Mouse (Mus musculus) hindbrain, embryonic 15.5 days (tissue): ENCODE results near the gene Slc9a2. TPM values are rescaled to one million over a fixed set of nuclear protein-coding genes. Genes with fewer than 3 reads are reported as not detected.
"Not testable (repeated sequence)": the region's sequence is repeated elsewhere in the genome, so short reads cannot be mapped to it uniquely, and the experiment has no call there.

ENCODE experiments used
- ATAC-seq: fragments of 200-750 bp; cut with Nextera tagmentation; 2 replicates; pipeline ENCODE4 v1.8.0; 2017; ENCODE audit warnings: low read depth, moderate number of reproducible peaks, moderate TSS enrichment; ENCODE audit not compliant: low FRiP score
- H3K27ac ChIP-seq: fragments of 300-500 bp; sonication (generic); replicated peaks from 2 replicates; pipeline ENCODE4 v1.5.1; 2015; ENCODE audit warnings: mild to moderate bottlenecking, inconsistent platforms
- H3K27me3 ChIP-seq: fragments of 300-500 bp; sonication (generic); 2 replicates; pipeline ENCODE4 v1.6.1; 2015; ENCODE audit warnings: control low read depth, inconsistent platforms
- H3K36me3 ChIP-seq: fragments of 300-500 bp; sonication (generic); 2 replicates; pipeline ENCODE4 v1.6.1; 2015; ENCODE audit warnings: control low read depth, inconsistent platforms
- H3K4me1 ChIP-seq: fragments of 300-500 bp; sonication (generic); replicated peaks from 2 replicates; pipeline ENCODE4 v1.6.1; 2015; ENCODE audit warnings: control low read depth, inconsistent platforms
- H3K4me2 ChIP-seq: fragments of 300-500 bp; sonication (generic); 2 replicates; pipeline ENCODE4 v1.6.1; 2015; ENCODE audit warnings: moderate library complexity, mild to moderate bottlenecking, inconsistent platforms
- H3K4me3 ChIP-seq: fragments of 300-500 bp; sonication (generic); 2 replicates; pipeline ENCODE4 v1.5.1; 2015; ENCODE audit warnings: mild to moderate bottlenecking, inconsistent platforms
- H3K9ac ChIP-seq: fragments of 300-500 bp; sonication (generic); 2 replicates; pipeline ENCODE4 v1.6.1; 2015; ENCODE audit warnings: inconsistent platforms
- H3K9me3 ChIP-seq: fragments of 300-500 bp; sonication (generic); 2 replicates; pipeline ENCODE4 v1.6.1; 2016; ENCODE audit warnings: control low read depth, inconsistent platforms
- WGBS: fragments of 180-500 bp; shearing (Covaris S2); methylation state at CpG from one replicate; pipeline ENCODE4 v1.1.7; 2015; 5-methylcytosine and 5-hydroxymethylcytosine counted together
- polyA plus RNA-seq: library from polyadenylated mRNA; unstranded; fragments of >200 nt; fragmentation: Nextera tagmentation; extraction: Ambion mirVana; gene quantifications from 2 replicates; pipeline ENCODE4 v1.2.1, GENCODE M21; 2015

Slc9a2 gene
- polyA plus RNA-seq, 1 experiment from 2014 or later = 0.39 TPM

DNA sequence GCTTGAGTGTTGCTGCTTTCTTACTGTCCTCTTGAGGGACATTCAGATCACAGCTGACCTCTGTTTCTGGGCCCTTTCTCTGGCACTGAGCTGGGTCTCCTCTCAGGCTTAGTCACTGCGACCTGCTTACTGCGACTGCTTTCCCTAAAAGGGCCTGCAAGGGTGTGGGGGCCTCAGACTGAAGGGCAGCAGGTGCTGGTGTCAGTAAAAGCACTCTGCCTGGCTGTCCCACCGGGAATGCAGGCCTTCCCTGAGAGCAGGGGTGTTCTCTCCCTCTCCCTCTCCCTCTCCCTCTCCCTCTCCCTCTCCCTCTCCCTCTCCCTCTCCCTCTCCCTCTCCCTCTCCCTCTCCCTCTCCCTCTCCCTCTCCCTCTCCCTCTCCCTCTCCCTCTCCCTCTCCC lies 12.9 kb upstream of the Slc9a2 start:
- not testable (repeated sequence) for ATAC-seq, H3K9me3 ChIP-seq, H3K27ac ChIP-seq, H3K9ac ChIP-seq, H3K4me2 ChIP-seq, H3K4me1 ChIP-seq, H3K27me3 ChIP-seq, H3K36me3 ChIP-seq, H3K4me3 ChIP-seq
- WGBS = 21% methylated on average over 3 of the region's 3 CpGs

DNA sequence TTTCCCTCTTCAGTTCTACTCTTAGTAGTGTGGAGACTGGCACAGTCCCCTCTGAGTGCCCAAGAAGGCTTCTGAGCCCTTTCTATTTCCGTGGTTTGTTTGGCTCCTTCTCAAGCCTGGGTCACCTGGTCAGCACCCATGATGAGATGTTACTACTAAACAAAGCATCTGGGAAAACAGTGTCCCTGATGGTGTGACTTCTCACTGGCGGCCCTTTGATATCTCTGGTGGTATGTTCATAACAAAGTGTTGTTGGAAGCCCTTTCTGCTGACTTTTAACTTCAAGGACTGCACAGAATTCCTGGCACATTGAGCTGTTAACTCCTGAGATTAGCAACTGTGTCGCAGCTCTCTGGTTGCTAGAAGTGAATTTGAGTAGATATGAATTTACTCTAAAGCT lies 10.3 kb upstream of the Slc9a2 start:
- Histone ChIP-seq H3K36me3 (no peaks in the 10 kb centered on the region), H3K4me2 (no peak overlapping the region), H3K4me1 (no peaks in the 10 kb centered on the region), H3K9ac (no peak overlapping the region), H3K4me3 (no peak overlapping the region), H3K27me3 (no peaks in the 10 kb centered on the region), H3K27ac (no peak overlapping the region), H3K9me3 (no peaks in the 10 kb centered on the region)
- WGBS = 87% methylated on average over 3 of the region's 3 CpGs
- ATAC-seq = no peak

DNA sequence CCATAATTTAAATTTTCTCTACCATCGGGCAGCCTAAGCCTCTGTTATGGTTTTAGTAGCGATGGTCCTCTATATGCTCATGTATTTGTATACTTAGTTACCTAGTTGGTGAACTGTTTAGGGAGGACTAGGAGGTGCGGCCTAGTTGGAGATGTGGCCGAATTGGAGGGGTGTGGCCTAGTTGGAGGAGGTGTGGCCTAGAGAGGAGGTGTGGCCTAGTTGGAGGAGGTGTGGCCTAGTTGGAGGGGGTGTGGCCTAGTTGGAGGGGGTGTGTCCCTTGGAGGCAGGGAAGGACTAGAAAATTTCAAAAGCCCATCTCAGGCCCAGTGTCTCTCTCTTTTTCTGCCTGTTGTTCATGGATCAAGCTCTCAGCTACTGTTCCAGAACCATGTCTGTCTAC lies 8.9 kb upstream of the Slc9a2 start:
- 96% methylated on average over 4 of the region's 4 CpGs for WGBS
- no peaks in the 10 kb centered on the region for H3K36me3 ChIP-seq

DNA sequence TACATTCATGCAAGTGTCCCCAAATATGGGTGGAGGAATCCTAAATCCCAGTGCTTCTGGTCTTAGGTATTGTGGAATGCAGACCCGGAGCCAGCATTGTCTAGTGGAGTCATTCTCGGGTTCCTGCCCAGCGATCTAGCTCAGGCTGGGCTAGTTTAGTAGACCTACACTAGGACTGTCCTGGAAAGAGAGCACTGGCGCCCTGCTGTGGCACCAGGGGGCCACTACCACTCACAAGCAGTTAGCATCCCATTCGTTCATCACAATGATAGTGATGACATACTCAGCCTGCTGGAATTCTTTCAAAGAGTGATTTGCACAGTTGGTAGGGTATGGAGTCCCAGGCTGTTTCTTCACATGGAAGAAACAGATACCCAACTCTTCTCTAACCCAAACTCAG lies 3.1 kb upstream of the Slc9a2 start:
- Histone ChIP-seq H3K27ac (no peak overlapping the region), H3K4me3 (no peak overlapping the region), H3K36me3 (no peaks in the 10 kb centered on the region), H3K9me3 (no peaks in the 10 kb centered on the region), H3K4me2 (no peak overlapping the region), H3K27me3 (peaks cover 28% of the 10 kb centered on the region), H3K4me1 (peaks cover 21% of the 10 kb centered on the region), H3K9ac (no peak overlapping the region)
- WGBS = 49% methylated on average over 5 of the region's 5 CpGs
- no peak for ATAC-seq

More for the DNA sequence above, 8.9 kb upstream of the Slc9a2 start:
- no peak overlapping the region for H3K4me3 ChIP-seq
- H3K4me1 ChIP-seq = no peaks in the 10 kb centered on the region
- H3K27ac ChIP-seq = no peak overlapping the region
- no peak overlapping the region for H3K4me2 ChIP-seq
- H3K27me3 ChIP-seq = no peaks in the 10 kb centered on the region
- no peak for ATAC-seq
- H3K9me3 ChIP-seq = no peaks in the 10 kb centered on the region
- no peak overlapping the region for H3K9ac ChIP-seq

DNA sequence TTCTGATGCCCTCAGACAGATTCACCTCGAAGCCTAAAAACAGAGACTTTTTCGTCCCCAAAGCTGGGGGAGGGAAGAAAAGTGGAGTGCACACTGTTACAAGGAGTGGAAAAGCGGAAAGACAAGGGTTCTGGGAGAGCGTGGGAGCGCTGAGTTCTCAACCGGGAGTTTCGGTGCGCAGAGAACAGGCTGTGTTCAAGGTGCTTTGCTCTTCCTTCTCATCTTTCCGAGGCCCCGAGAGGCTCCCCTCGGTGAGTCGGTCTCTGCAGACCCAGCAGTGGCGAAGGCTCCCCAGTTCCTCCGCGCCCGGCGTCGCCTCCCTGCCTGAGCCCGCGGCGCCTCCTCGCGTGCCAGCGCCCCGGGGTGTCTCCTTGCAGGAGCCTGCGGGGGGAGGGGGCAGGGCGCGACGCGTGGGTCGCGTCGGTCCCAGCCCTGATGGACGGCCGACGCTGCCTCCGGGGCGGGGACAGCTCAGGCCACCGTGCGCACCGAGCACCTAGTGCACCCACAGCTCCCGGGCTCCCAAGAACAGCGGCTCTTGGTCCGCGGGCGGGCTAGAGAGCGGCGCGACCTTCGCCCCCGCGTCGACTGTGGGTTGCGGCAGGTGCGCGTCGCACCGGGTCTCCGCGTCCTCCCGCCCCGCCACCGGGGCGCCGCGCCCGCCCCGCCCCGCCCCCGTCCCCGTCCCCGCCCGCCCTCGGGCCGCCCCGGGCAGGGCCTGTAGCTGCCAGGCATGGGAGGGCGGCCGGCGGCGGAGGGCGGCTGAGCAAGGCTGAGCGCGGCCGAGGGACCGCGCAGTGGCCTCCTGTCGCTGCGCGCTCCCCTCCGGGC lies 709 bp downstream of the Slc9a2 start:
- peaks cover 52% of the 10 kb centered on the region for H3K27me3 ChIP-seq
- H3K36me3 ChIP-seq = no peaks in the 10 kb centered on the region
- peak overlapping the region; percentile 45 for H3K9ac ChIP-seq
- H3K4me3 ChIP-seq = peak overlapping the region; percentile 57
- under 1% methylated on average over 67 of the region's 90 CpGs for WGBS
- H3K27ac ChIP-seq = no peak overlapping the region
- H3K4me1 ChIP-seq = peaks cover 21% of the 10 kb centered on the region
- peak overlapping the region; percentile 99 for H3K4me2 ChIP-seq
- ATAC-seq = peak; percentile 74
- H3K9me3 ChIP-seq = no peaks in the 10 kb centered on the region

DNA sequence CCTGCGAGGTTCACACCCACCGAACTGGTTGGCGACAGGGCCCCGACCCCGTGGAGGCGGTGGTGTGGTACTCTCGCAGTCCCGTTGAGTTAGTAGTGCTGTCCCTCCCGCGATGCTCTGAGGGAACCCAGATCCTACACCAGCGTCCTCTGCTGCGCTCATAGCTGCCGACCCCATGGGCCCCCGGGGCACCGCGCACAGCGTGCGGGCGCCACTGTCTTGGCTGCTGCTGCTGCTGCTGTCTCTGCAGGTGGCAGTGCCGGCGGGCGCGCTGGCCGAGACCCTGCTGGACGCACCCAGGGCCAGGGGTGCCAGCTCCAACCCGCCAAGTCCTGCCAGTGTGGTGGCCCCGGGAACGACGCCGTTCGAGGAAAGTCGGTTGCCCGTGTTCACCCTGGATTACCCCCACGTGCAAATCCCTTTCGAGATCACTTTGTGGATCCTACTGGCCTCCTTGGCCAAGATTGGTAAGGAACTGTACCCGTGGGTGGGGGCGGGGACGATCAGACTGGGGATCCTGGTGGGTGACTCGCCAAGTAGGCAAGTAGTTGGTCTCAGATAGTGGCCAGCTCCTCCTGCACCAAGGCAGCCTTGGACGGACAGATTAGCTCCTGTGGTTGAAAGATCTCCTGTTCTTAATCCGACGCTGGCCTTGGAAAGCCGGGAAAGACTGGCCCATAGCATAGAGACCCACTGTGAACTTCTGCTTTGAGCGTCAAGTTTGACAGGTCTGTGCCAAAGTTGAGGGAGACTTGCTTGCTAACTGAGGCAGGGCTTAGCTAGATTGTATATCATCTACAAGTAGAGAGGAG lies 1.5 kb downstream of the Slc9a2 start:
- no peak overlapping the region for H3K27ac ChIP-seq
- no peaks in the 10 kb centered on the region for H3K36me3 ChIP-seq
- no peaks in the 10 kb centered on the region for H3K9me3 ChIP-seq
- peak; percentile 76 for ATAC-seq
- peak overlapping the region; percentile 45 for H3K9ac ChIP-seq
- H3K4me1 ChIP-seq = peaks cover 21% of the 10 kb centered on the region
- H3K4me2 ChIP-seq = peak overlapping the region; percentile 99
- peak overlapping the region; percentile 57 for H3K4me3 ChIP-seq
- 5% methylated on average over 44 of the region's 44 CpGs for WGBS
- H3K27me3 ChIP-seq = peaks cover 52% of the 10 kb centered on the region

DNA sequence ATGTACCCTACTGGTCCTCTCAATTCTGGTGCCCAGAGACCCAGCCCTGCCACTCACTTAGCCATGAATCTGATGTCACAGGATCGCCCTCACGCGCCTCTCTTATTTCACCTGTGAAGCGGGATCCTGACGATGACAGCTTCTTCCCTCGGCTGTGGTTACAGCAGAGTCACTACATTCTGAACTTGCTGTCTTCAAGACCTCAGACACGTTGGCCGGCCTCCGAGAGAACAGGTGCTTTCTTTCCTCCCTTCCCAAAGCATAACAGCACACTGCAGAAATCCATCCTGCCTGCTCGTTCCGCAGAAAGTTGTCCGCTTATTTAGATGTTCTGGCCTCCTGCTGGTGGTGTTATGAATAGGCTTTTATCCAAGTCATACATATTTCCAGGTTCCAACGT lies 13.9 kb downstream of the Slc9a2 start:
- Histone ChIP-seq H3K27me3 (no peaks in the 10 kb centered on the region), H3K27ac (no peak overlapping the region), H3K4me3 (no peak overlapping the region), H3K4me2 (no peak overlapping the region), H3K9ac (no peak overlapping the region), H3K4me1 (no peaks in the 10 kb centered on the region), H3K36me3 (no peaks in the 10 kb centered on the region), H3K9me3 (no peaks in the 10 kb centered on the region)
- ATAC-seq = no peak
- 77% methylated on average over 13 of the region's 13 CpGs for WGBS

DNA sequence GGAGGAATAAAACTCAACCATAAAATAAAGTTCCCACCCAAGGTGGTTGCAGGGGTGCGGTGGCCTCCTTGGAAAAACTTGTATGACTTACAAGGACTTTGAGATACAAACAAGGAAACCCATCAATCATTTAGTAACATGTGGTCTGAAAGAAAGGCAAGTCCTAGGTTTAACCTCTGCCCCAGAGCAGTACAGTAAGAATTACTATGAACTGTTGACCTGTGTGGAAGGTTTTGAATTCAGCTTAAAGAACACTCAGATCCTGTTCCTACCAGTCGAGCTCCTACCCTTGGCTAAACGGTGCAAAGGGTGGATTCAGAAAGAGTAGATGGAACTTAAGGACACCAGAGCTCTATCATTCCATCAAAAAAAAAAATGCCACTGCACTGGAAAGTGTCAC lies 16.1 kb downstream of the Slc9a2 start:
- Histone ChIP-seq H3K4me2 (no peak overlapping the region), H3K9me3 (no peaks in the 10 kb centered on the region), H3K9ac (no peak overlapping the region), H3K4me3 (no peak overlapping the region), H3K4me1 (no peaks in the 10 kb centered on the region), H3K27me3 (no peaks in the 10 kb centered on the region), H3K27ac (no peak overlapping the region), H3K36me3 (no peaks in the 10 kb centered on the region)
- WGBS = 91% methylated on average over 3 of the region's 3 CpGs
- no peak for ATAC-seq

DNA sequence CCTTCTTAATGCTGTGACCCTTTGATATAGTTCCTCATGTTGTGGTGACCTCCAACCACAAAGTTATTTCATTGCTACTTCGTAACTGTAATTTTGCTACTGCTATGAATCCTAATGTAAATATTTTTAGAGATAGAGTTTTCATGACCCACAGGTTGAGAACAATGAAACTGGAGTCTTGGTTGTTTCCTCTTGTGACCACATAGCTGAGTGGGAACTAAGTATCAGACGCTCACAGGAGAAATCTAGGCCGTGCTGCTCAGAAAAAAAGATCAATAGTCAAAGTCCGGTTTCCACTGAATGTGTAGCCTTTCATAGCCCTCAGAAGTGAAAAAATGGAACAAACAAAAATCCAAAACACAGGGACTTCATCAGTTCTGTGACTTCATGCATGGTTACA lies 24.7 kb downstream of the Slc9a2 start:
- no peak overlapping the region for H3K4me3 ChIP-seq
- ATAC-seq = no peak
- 92% methylated on average over 4 of the region's 4 CpGs for WGBS
- no peak overlapping the region for H3K4me2 ChIP-seq
- no peaks in the 10 kb centered on the region for H3K36me3 ChIP-seq
- no peak overlapping the region for H3K9ac ChIP-seq
- H3K4me1 ChIP-seq = no peaks in the 10 kb centered on the region
- no peak overlapping the region for H3K27ac ChIP-seq
- H3K27me3 ChIP-seq = no peaks in the 10 kb centered on the region
- no peaks in the 10 kb centered on the region for H3K9me3 ChIP-seq

DNA sequence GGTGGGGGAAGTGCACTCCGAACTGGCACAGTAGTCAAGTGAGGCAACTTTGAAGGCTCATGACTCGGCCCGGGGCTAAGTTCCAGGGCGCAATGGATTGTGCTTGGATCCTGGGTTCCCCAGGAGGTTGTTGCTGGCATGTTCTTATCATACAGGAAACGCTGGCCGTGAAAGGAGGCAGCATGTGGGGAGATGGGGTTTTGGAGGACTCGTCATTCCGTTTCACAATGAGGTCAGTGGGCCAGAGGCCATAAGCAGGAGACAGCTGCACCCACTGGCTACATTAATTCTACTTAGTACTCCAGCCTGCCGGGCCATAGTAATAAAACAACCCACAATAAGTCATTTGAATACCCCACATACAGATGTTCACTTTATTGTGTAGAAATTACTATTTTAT lies 34.6 kb downstream of the Slc9a2 start:
- no peaks in the 10 kb centered on the region for H3K9me3 ChIP-seq
- no peaks in the 10 kb centered on the region for H3K27me3 ChIP-seq
- ATAC-seq = no peak
- H3K27ac ChIP-seq = no peak overlapping the region
- H3K4me1 ChIP-seq = no peaks in the 10 kb centered on the region
- H3K36me3 ChIP-seq = no peaks in the 10 kb centered on the region
- 85% methylated on average over 9 of the region's 9 CpGs for WGBS
- no peak overlapping the region for H3K4me2 ChIP-seq
- no peak overlapping the region for H3K4me3 ChIP-seq
- H3K9ac ChIP-seq = no peak overlapping the region

DNA sequence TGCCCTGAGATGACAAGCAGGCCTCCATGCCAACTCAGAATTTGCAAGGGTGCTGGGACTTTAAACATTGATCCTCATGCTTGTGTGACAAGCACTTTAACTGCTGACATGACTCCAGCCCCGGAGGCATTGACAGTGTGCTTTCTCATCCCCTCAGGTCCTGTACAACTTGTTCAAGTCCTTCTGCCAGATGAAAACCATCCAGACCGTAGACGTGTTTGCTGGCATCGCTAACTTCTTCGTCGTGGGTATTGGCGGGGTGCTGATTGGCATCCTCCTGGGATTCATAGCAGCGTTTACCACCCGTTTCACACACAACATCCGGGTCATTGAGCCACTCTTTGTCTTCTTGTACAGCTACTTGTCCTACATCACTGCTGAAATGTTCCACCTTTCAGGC lies 45.7 kb downstream of the Slc9a2 start:
- no peak overlapping the region for H3K27ac ChIP-seq
- H3K27me3 ChIP-seq = no peaks in the 10 kb centered on the region
- H3K9me3 ChIP-seq = no peaks in the 10 kb centered on the region
- no peak for ATAC-seq
- H3K4me1 ChIP-seq = no peaks in the 10 kb centered on the region
- no peak overlapping the region for H3K4me3 ChIP-seq
- no peak overlapping the region for H3K4me2 ChIP-seq
- 82% methylated on average over 10 of the region's 10 CpGs for WGBS
- no peak overlapping the region for H3K9ac ChIP-seq
- no peaks in the 10 kb centered on the region for H3K36me3 ChIP-seq

DNA sequence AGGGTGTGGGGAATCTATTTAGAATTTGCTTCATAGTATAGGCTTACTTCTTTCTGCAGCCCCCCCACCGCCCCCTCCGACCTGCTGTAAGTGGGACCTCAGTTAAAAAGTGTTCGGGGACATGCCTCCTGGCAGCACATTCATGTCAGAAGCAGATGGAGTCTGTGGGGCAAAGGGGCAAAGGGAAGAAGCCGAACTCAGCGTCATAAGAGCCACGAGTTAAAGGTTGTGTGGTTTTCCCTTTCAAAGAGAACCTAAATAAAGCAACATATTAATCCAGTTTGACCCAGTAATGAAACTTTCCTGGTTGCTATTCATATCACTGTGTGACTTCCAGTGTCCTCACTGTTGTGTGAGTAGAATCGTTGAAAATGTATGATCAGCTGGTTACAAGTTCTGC lies 47.0 kb downstream of the Slc9a2 start:
- H3K9me3 ChIP-seq = no peaks in the 10 kb centered on the region
- no peak overlapping the region for H3K27ac ChIP-seq
- H3K9ac ChIP-seq = no peak overlapping the region
- H3K36me3 ChIP-seq = no peaks in the 10 kb centered on the region
- WGBS = 94% methylated on average over 7 of the region's 7 CpGs
- ATAC-seq = no peak
- no peak overlapping the region for H3K4me2 ChIP-seq
- no peaks in the 10 kb centered on the region for H3K4me1 ChIP-seq
- no peaks in the 10 kb centered on the region for H3K27me3 ChIP-seq
- H3K4me3 ChIP-seq = no peak overlapping the region
